ENCODE assay signal across 14 mouse cellular contexts in genomic region chr9:102892480-102893355, GRCm38 (mm10).
"Had no signal": no experiment of that assay in that cellular context is flagged by ENCODE, and none has a peak within 500 bp of the region (broad histone marks: within the 10 kb centered on the region; RNA-seq: fewer than 3 reads in every experiment).

No protein-coding gene starts in this region.

- H3K27ac ChIP-seq: intestine, embryonic 15.5 days; kidney, embryonic 15.5 days; left cerebral cortex, adult 2 months; liver, embryonic 13.5 days; midbrain, embryonic 10.5 days; midbrain, embryonic 13.5 days had no signal

- H3K4me2 ChIP-seq: intestine, embryonic 15.5 days; kidney, embryonic 15.5 days; liver, embryonic 13.5 days; midbrain, embryonic 13.5 days had no signal

- H3K4me1 ChIP-seq: intestine, embryonic 15.5 days had no signal

- ATAC-seq: intestine, embryonic 15.5 days; midbrain, embryonic 13.5 days had no signal

- H3K4me3 ChIP-seq: intestine, embryonic 15.5 days; kidney, embryonic 15.5 days; left cerebral cortex, adult 2 months; liver, embryonic 13.5 days; megakaryocyte, embryonic 14.5 days; midbrain, embryonic 10.5 days; midbrain, embryonic 13.5 days had no signal

- H3K9ac ChIP-seq: intestine, embryonic 15.5 days; kidney, embryonic 15.5 days; liver, embryonic 13.5 days; midbrain, embryonic 13.5 days had no signal

- DNase-seq: kidney, adult 11 months; kidney, adult 8-10 months; kidney, postnatal 10 days; kidney, postnatal 36 days; layer of hippocampus, postnatal 36 days; liver, embryonic 13.5 days; thymus, adult 18-20 months; thymus, postnatal 36 days had no signal

- H3K27me3 ChIP-seq: intestine, embryonic 15.5 days; kidney, embryonic 15.5 days; liver, embryonic 13.5 days; megakaryocyte, embryonic 14.5 days; midbrain, embryonic 13.5 days had no signal

- H3K9me3 ChIP-seq: intestine, embryonic 15.5 days; kidney, embryonic 15.5 days; liver, embryonic 13.5 days; megakaryocyte, embryonic 14.5 days; midbrain, embryonic 10.5 days; midbrain, embryonic 13.5 days had no signal
